Mouse (Mus musculus) erythroid progenitor cell, adult 5-6 weeks (primary cell): ENCODE data around the gene Mrps2. TPM values are rescaled to one million over a fixed set of nuclear protein-coding genes. Genes with fewer than 3 reads are reported as not detected.
A peak's percentile ranks its signal among the peaks of the same experiment; 100 is the strongest.

Experiments
- ATAC-seq: replicated peaks from 2 replicates; pipeline ENCODE4 v1.8.0; 2016; ENCODE audit warnings: moderate number of reproducible peaks, mild to moderate bottlenecking, moderate TSS enrichment, inconsistent platforms; ENCODE audit not compliant: poor library complexity, low FRiP score, severe bottlenecking
- total RNA-seq, 2 experiments: library from RNA; stranded (forward) in 1 of 2; stranded (reverse) in 1 of 2; fragments of 150-400 nt in 1 of 2; fragments of 186-747, 209-891 nt in 1 of 2; gene quantifications; 2 replicates each; pipeline versions ENCODE4 v1.2.3 to v1.2.4; 2015 to 2017; ENCODE audit warnings: low replicate concordance in 2 of 2

The Mrps2 gene
- total RNA-seq (2015; ENCODE audit: low replicate concordance) (8.0 and 8.3 TPM in 2 replicates), total RNA-seq (2017; ENCODE audit: low replicate concordance) (2.3 and 5.9 TPM in 2 replicates)

DNA sequence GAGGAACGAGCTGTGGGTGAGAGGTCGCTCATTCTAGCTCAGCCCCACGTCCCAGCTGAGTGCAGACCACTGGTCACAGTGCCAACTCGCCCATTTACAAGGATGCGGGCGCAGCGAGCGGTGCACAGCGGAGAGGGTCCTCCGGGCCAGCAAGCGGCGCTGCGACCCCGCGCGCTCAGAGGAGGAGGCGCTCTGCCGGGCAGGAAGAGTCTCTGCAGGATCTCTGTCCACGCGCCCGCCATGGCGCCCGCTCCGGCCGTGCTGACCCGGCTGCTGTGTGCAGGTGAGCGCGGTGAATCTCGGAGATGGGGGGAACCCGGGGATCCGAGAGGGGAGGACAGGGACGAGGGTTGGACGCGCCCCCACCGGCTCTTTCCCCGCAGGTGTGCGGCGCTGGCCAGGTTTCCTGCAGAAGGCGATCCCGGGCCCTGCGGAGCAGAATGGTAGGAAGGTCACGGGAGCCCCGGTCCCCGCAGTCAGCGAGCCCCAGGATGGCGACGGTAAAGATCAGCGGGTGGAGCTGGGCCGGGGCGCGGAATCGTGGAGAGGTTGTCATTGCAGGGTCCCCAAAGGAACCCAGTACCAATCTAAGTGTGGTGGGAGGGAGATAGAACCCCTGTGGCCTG is at the start of gene Mrps2:
TSS of gene Mrps2 (plus strand) at position 207 of the 626 bp plus-strand sequence.
- ATAC-seq = peak; percentile 65

DNA sequence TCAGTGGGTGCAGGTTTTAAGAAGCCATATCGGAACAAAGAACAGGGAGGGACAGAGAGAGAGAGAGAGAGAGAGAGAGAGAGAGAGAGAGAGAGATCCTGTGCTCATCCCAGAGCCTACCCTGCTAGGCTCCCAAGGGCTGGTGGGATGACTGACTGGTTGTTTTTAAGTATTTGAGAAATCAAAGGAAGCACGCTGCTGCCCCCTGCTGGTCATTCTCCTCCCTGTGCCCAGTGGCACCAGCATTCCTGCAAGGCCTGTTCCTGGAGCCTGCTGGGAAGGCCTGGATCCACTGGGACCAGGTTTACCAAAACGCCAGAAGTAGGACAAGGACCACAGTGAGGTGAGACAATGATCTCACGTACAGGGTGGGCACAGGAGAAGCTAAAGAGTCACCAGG is 48.0 kb upstream of the Mrps2 start:
- ATAC-seq = no peak

DNA sequence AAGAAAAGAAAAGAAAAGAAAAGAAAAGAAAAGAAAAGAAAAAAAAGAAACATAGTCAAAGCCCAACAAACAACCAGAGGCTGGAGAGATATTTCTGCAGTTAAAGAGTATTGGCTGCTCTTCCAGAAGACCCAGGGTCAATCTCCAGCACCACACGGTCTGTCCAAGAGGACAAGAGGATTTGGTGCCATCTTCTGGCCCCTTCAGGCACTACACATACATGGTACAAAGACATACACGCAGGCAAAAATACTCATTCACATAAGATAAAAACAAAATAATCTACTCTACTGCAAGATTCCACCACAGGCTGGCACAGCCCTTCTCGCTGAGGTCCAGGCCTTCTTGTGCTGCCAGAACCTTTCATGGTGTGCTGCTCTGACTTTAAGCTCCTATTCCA is 44.7 kb upstream of the Mrps2 start:
- 0 out of 2 replicates have a peak, but pooled peaks have one; percentile 44 for ATAC-seq

DNA sequence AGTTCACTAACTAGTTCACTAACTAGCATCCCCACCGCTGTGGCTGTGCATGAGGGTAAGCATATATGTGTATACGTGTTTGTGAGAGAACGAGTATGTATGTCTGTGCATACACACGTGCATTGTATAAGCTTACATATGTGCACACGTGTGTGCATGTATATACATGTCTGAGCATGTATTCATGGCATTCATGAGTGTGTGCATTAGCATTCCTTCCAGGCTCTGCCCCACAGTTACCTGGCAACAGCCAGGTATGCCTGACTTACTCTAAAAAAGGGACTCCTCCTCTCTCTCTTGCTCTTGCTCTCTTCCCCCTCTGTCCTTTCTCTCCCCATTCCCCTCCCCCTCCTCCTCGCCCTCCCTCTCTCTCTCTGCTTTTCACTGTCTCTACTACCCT is 40.6 kb upstream of the Mrps2 start:
- ATAC-seq = no peak

DNA sequence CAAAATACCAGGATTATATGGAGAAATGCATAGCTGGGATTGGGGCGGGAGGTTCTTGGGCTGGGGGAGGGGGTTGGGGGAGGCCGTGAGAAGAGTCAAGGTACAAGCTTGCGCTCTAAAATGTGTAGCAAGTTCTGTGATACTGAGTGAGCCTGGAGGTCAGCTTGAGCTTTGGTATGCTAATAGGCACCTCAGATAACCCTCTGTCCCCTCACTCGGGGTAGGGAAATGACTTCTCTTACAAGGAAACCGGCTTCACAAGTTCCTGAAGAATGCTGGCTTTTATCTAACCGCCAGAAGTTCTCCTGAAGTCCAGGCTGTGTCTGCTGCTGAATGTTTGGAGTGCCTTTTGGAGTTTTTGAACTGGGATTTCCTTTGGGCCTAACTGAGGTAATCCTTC is 37.0 kb upstream of the Mrps2 start:
- ATAC-seq = no peak

DNA sequence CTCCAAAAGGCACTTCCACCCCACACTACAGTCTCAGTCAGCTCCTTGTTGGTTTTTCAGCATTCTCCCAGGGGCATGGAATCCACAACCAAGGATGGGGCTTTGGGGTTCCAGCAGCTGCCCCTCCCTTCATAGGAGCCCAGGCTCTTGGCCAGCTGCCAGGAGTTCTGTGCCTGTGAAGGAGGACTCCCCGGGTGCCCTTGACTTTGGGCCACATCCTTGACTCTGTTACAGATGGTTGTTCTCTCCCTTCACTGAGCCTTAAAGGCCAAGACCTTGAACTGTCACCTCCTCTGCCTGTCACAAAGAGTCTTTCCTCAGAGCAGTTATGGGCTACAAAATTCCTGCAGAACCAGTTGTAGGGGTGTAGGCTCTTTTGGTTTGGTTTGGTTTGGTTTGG is 35.1 kb upstream of the Mrps2 start:
- ATAC-seq = no peak

DNA sequence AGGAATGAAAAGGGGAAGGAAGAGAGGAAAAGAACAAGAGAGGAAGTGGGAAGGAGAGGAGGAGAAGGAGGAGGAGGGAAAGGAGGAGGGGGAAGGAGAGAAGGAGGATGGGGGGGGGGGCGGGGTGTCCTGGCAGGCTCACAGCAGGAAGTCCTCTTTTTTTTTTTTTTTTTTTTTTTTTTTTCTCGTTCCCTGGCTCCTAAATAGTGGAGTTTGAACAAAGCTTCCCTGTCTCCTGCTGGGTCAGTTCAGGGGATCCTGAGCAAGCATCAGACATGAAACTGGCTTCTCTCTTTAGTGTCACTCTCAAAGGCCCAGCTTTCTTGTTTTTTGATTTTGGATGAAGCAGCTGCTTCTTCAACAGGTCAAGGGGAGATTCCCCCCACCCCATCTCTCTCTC is 34.4 kb upstream of the Mrps2 start:
- no peak for ATAC-seq

DNA sequence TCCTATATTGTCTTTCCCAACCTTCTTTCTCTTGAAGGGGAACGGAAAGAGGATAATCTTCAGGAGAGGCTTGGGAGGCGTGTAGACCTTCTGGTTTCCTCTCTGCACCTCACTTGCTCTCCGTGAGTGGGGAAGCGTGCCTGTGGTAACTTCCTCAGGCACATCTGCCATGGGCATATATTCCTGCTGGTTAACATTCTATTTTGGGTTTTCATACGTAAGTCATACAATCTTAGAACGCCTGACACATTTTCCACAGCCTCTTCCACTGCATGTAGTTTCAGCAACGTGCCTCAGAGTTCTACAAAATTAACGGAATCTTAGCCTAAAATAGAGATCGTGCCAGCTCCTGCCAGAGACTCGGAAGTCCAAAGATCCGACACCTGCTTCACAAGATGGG is 32.5 kb upstream of the Mrps2 start:
- no peak for ATAC-seq

DNA sequence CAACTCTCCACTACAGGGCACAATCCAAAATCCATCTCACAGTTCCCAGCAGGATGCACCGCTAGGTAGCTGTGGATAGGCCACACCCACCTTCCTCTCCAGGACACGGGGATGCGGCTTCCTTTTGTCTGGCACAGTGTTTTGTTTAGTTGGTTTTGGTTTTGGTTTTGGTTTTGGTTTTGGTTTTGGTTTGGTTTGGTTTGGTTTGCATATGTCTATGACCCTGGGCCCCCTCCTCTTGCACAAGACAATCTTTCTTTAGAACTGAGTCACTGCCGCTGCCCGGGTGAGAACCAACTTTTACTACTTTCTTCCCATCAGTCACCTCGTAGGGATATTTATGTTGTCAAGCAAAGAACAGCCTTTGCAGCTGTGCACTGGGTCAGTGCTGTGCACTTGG is 27.0 kb upstream of the Mrps2 start:
- ATAC-seq = no peak

DNA sequence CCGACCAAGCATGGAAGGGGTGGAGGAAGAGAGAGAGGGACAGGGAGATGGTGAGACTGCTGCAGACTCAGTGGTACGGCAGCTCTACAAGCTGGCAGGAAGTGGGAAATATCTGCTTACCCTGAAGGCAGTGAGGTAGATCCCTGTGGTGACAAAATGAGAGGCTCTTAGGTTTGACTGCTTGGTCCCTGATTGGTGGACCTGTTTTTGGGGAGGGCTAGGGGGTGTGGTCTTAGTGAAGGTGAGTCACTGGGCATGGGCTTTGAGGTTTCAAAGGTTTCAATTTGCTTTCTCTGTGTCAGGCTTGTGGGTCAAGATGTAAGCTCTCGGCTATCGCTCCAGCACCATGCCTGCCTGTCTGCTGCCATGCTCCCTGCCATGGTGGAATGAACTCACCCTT is 22.8 kb upstream of the Mrps2 start:
- ATAC-seq = no peak

DNA sequence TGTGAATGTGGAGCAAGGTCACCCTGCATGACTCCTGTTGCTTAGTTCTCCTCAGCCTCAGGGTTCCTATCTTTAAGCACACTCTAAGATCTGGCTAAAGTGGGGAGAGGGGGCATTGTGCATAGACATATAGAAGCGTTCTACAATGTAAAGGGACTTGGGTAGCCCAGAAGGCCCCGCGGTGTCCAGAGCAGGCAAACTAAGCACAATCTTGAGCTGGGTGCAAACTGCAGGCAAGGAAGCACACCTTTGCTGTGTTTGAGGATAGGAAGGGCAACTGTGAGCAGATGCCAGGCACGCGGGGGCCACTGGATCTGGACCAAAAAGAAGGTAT is 21.7 kb upstream of the Mrps2 start:
- no peak for ATAC-seq

DNA sequence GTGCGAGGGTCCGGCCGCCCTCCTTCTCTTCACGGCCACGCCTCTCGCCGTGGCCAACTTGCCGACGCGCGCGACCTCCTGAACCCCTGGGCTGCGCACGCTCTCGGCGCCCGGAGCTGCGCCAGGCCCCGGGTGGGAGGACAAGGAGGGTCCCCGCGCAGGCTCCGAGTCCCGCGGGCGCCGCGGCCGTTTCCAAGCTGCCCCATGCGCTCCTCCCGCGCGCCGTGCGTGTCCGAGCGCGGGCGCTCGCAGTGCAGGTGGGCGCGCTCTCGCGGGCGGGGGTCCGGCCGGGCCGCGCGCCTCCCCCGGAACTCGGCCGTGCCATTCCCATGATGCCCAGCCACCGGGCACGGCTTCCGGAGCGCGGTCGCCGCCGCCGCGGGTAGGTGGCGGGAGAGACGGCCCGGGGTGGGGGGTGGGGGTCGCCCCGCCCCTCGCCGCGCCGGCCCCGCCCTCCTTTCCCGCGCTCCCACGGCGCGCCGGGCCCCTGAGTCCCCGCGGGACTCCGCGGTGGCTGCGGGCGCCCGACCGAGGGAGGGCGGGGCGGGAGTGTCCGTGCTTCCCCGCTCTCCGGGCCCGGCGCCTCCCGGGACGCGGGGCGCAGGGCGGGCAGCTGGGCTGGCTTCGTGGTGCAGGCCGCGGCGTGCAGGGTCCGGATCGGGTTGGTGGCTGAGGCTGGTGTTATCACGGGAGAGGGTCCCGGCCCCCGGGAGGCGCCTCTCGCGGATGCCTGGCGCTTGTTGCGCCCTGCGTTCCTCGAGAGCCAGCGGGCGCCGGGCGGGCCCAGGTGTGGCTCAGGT is 21.2 kb upstream of the Mrps2 start, which contains the start of gene Ppp1r26:
TSS of gene Ppp1r26 (plus strand) at position 286 of the 800 bp plus-strand sequence.
- no peak for ATAC-seq

DNA sequence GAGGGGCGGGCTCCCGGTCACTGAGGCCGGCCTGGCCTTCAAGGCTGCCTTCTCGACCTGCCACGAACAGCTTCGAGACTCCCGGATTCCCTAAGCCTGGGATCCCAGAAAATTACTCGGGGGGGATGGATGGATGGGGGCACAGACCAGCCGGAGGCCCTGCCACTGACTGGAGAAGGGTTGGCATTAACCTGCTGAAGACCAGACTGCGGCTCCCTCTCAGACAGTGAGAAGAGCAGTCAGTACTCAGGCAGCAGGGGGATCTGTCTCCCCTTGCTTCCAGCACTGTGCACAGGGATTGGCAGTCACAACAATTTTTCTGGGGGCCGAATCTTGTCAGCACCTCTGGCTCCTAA is 20.6 kb upstream of the Mrps2 start:
- no peak for ATAC-seq

DNA sequence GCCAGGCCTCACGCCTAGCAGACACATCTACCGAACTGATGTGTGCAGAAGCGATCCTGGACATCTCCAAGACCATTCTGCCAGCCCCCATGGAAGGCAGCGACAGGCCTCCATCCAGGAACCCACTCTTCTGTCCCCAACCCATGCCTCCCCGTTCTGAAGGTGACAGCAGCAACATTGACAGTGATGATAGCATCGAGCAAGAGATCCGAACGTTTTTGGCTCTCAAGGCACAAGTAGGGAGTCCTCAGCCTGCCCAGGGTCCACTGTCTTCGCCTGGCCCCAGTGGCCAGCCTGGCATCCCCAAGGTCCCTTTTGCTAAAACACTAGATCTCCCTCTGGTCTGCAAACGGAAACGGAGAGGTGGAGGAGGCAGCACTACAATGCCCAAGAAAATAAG is 16.2 kb upstream of the Mrps2 start:
- no peak for ATAC-seq

DNA sequence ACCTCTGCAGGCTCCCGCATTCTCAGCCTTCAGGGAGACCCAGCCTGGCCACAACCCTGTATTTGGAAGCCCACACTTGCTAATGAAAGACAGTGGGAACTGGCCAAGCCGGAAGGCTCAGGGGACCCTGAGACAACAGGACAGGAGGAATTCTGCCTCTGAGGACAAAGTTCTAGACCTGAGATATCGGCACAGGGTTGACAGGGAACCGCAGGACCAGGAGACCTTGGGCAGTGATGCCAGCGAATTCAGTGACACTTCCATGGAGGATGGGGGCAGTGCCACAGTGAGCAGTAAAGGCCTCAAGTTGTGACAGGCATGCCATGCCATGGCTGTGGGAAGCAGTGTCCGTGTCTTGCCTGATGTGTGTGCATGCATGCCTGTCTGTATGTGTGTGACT is 14.3 kb upstream of the Mrps2 start:
- ATAC-seq = no peak

DNA sequence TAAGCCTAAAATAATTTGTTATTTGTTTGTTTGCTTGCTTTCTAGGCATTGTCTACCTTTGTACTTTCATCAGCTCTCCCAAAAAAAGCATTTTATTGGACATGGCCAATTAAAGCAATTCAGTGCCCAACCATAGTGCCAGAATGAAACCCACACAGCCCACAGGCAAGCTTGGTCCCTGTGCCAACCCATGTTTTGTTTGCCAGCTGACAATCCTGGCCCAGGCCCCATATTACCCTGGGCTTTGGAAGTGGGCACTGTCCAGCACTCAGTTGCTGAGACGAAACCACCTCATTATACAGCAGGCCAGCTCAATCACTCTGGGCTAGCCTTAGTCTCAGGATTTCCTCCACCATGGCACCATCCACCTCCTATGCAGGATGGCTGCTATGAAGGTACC is 11.2 kb upstream of the Mrps2 start:
- ATAC-seq = peak; percentile 39; the same call in 1 of the 2 replicates

DNA sequence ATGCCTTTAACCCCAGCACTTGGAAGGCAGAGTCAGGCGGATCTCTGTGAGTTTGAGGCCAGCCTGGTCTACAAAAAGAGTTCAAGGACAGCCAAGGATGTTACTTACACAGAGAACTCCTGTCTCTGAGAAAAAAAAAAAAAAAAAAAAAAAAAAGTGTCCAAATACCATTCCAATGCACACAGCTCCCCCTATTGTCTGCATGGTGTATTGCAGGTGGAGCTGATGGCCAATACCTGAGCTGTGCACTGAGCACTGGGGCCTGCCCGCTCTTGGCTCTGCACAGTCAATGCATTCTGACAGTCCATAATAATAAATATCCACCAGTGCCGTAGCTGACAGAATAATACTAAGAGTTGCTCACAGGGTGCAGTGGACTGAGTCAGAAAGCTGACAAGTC is 3.9 kb upstream of the Mrps2 start:
- ATAC-seq = peak; percentile 56

DNA sequence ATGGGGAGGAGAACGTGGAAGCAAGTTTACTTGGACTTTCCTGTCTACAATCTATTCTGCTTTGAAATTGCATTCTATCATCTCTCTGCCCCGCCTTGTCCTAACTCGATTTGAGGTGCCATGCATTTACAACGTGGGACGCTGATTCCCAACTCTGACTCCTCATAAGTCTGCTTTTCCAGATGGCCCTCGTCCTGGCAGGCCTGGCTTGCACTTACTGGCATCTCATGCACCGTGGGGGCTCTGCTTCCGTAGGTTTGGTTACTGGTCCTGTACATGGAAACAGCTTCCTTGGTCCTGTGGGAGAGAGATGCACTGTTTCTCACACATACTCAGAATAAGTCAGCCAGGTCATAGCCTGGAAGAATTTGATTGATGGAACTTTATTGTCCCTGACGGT is 2.9 kb upstream of the Mrps2 start:
- ATAC-seq = no peak

DNA sequence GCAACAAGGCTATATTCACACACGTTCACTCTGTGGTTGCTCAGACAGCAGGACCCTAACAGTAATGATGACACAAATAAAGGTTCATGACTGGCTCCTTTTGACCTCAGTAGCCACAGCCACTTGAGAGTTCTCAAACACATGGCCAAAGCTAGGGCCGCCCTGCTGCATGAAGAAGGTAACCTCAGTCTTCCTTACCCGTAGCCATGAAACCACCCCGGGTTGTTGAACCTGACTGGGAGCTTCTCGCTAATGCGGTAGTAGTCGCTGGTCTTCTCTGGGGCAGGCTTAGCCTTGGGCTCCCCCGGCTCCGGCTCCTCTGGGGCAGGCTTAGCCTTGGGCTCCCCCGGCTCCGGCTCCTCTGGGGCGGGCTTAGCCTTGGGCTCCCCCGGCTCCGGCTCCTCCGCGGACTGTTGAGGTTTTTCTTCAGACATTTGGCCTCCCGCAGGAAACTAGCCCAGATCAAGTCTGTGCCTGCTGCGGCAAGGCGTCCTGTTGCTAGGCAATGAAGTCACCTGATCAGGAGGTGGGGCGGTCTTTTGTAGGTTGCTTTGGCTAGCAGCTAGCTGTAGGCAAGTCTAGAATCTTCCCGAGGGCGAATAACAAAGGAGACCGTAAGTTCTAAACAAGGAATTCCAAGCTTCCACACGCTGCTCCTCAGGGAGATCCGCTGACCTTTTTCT is 1.9 kb upstream of the Mrps2 start, which contains the start of gene 1700007K13Rik:
TSS of gene 1700007K13Rik (minus strand) at position 497 of the 683 bp plus-strand sequence.
- ATAC-seq = no peak

DNA sequence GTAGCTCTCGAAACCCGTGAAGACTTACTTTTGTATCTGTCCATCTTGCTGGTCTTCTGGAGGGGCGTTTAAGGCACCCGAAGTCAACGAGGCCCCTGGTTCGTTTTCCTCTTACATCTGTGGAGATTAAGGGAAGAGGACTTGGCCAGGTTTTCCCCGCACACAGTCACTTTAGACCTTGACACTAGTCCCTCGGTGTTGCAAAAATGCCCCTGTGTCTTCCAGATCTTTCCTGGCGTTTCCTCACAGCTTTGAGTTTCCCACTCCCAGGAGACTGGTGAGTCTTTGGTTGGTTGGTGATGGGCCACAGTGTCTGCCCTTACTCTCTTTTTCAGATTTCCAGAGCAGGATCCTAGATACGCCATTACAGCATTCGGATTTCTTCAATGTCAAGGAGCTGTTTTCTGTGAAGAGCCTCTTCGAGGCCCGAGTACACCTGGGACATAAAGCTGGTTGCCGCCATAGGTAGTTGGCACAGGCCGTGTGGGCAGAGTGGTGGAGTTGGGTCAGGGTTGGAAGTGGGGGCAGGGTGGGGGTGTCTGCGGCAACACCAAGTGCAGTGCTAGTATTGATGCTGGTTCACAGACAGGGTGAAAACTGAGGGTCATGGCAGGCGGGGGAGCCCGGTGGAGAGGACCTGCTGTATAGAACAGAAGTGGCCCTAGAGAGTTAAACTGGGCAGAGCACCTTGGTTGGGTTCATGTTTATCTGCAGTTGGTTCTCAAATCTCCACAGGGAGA is 790 bp downstream of the Mrps2 start:
- ATAC-seq = no peak
